Mouse (Mus musculus) left cerebral cortex, postnatal 25 days (tissue): Measurements from ENCODE around the gene Hectd4. TPM values are rescaled to one million over a fixed set of nuclear protein-coding genes. Genes with fewer than 3 reads are reported as not detected.
"Not testable (repeated sequence)": the region's sequence is repeated elsewhere in the genome, so short reads cannot be mapped to it uniquely, and the experiment has no call there.

Experiments
- DNase-seq, 2 experiments: peaks; one replicate each; pipeline ENCODE4 v3.0.0; 2022; ENCODE audit warnings: low spot score in 2 of 2, mixed read lengths in 1 of 2
- intact Hi-C: fragments of 180-260 bp; cut with DNase I; formaldehyde crosslinking; loops from one replicate; pipeline ENCODE4 v1.15.1; 2025
- total RNA-seq, 2 experiments: library from RNA; stranded (reverse); gene quantifications; 2 replicates each; pipeline ENCODE4 v1.2.3; 2021

Hectd4 gene
- total RNA-seq, 2 experiments from 2014 or later = 183 to 193 TPM

GRCm38 (mm10) chr5:121204132-121205089 lies 15.6 kb upstream of the Hectd4 start, which contains the start of gene Rpl6:
Gene Rpl6 (plus strand): TSS chr5:121204481.
- intact Hi-C loops = no loop called here
- peak; percentile 79 to 92 for DNase-seq

GRCm38 (mm10) chr5:121205537-121206130 lies 14.4 kb upstream of the Hectd4 start:
- intact Hi-C loops, DNase-seq: not testable (repeated sequence)

DNA sequence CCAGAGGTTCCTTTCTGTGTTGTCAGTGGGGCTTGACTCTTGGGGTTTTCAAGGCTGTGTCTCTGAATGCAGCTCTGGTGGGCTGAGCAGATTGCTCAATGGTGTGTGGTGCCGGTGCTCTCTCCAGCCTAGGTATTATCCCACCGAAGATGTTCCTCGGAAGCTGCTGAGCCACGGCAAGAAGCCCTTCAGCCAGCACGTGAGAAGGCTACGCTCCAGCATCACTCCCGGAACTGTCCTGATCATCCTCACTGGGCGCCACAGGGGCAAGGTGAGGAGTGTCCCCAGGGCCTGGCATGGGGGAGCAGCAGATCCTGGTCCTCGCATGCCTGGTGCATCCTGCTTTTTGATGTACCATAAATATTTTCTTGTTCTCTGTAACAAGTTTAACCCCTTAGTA lies 13.5 kb upstream of the Hectd4 start:
- intact Hi-C loops = no loop called here
- no peak for DNase-seq

DNA sequence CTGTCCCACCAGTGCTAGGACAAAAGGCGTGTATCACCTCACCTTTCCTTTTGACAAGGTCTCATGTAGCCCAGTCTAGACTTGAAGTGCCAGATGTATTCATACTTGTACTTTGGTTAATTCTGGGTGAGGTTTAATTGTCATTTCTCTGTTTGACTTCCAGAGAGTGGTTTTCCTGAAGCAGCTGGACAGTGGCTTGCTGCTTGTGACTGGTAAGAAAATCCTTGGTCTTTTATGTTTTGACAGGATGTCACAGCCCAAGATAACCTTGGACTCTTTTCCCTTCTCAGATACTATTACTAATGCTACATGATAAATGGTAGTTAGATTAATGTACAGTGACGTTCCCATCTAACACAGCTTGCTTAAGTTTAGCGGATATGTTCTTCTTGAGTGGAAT lies 13.0 kb upstream of the Hectd4 start:
- intact Hi-C loops = no loop called here
- no peak for DNase-seq

- no peak for DNase-seq
- intact Hi-C loops = no loop called here
Observed at GRCm38 (mm10) chr5:121209755-121210600, 10.0 kb upstream of the Hectd4 start.

DNA sequence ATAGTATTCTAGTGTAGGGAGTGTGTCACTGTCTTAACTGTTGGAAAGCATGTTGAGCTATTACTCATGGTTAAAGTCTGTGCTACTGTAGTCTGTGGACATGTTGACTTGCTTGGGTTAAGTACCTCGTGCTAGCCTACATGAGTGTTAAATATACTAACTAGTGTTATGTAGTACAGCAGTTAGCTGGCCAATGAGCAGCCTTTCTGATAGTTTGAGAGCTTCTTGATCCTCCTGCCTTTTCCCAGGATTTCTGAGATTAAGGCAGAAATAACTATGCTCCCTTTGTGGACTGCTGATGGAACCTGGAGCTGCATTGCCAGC lies 9.5 kb upstream of the Hectd4 start:
- DNase-seq = no peak
- intact Hi-C loops = no loop called here

GRCm38 (mm10) chr5:121212108-121212507 lies 7.9 kb upstream of the Hectd4 start:
- no peak for DNase-seq
- intact Hi-C loops = no loop called here

GRCm38 (mm10) chr5:121214707-121215106 lies 5.3 kb upstream of the Hectd4 start:
- intact Hi-C loops = loop anchor here (2.0 to 5.0 kb wide), 2 partner anchors 52 to 158 kb away; no protein-coding TSS in a partner anchor
- no peak for DNase-seq

DNA sequence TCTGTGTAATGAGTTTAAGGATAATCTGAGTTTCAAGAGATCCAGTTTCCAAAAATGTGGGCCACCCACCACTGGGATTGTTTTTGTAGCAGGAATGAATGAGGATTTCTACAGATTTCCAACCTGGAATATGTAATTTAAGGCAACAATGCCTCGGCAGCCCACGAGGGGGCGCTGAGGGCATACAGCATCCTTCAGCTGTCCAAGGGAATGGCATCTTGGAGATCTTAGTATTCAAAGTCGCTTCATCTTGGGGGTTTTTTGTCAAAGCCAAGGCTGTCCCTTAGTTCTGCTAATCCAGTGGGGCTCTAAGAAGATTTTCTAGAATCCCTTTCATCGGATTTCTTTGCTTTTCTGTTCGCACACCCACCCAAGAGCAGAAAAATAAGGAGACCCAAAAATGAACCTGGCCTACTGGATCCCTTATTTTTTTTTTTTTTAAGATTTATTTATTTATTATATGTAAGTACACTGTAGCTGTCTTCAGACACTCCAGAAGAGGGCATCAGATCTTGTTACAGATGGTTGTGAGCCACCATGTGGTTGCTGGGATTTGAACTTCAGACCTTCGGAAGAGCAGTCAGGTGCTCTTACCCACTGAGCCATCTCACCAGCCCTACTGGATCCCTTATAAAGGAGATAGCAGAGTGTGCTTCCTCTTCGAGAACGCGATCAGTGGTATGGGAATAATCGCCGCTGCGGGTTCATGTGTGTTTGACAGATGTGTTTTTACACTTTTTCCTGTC lies 4.5 kb upstream of the Hectd4 start:
- peak; percentile 74 to 90 for DNase-seq
- intact Hi-C loops = loop anchor here (2.0 to 5.0 kb wide), 2 partner anchors 51 to 157 kb away; no protein-coding TSS in a partner anchor

GRCm38 (mm10) chr5:121216126-121216446 lies 3.9 kb upstream of the Hectd4 start:
- no peak for DNase-seq
- intact Hi-C loops = loop anchor here (5.0 kb wide), 1 partner anchor 156 kb away; no protein-coding TSS in a partner anchor

DNA sequence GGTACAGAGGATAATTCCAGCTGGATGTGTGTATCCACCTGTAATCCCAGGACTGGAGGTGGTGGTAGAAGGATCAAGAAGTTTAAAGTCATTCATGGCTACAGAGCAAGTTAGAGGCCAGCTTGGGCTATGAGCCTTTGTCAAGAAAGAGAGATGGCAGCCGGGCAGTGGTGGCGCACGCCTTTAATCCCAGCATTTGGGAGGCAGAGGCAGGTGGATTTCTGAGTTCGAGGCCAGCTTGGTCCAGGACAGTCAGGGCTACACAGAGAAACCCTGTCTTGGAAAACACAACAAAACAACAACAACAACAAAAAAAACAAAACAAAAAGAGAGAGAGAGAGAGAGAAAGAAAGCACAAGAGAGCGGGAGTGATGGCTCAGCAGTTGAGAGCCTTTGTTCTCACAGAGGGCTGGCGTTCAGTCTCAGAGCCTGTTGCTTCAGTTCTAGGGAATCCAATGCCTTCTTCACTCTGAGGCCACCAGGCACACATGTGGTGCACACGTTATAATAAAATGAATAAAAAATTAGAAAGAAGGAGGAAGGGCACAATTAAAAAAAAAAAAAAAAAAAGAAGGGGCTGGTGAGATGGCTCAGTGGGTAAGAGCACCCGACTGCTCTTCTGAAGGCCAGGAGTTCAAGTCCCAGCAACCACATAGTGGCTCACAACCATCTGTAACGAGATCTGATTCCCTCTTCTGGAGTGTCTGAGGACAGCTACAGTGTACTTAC lies 3.3 kb upstream of the Hectd4 start:
- not testable (repeated sequence) for DNase-seq
- intact Hi-C loops = loop anchor here (5.0 kb wide), 1 partner anchor 156 kb away; no protein-coding TSS in a partner anchor

DNA sequence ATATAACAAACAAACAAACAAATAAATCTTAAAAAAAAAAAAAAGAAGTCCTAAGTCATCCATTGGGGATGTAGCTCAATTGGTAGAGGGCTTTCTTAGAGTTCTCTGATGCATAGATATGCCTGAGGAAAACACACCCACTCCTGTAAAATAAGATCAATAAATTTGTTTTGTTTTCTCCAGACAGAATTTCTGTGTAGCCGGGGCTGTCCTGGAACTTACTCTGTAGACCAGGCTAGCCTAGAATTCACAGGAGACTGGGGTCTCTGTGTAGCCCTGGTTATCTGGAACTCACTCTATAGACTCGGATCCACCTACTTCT lies 2.7 kb upstream of the Hectd4 start:
- DNase-seq = no peak
- intact Hi-C loops = loop anchor here (5.0 kb wide), 1 partner anchor 155 kb away; no protein-coding TSS in a partner anchor

DNA sequence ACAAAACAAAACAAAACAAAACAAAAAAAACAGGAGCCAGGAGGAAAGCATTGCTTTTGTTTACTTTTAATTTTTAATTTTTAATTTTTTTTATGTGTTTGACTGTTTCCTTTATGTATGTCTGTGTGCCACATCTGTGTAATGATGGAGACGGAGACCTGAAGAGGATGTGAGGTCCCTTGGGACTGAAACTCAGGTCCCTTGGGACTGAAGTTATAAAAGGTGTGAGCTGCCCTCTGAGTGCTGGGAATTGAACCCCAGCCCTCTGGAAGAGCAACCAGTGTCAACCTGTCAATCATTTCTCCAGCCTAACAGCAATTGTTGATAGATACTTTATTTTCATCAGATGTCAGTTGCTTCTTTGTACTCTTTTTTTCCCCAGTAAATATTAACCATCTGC lies 829 bp upstream of the Hectd4 start:
- intact Hi-C loops = loop anchor here (5.0 kb wide), 1 partner anchor 153 kb away; no protein-coding TSS in a partner anchor
- DNase-seq = no peak

DNA sequence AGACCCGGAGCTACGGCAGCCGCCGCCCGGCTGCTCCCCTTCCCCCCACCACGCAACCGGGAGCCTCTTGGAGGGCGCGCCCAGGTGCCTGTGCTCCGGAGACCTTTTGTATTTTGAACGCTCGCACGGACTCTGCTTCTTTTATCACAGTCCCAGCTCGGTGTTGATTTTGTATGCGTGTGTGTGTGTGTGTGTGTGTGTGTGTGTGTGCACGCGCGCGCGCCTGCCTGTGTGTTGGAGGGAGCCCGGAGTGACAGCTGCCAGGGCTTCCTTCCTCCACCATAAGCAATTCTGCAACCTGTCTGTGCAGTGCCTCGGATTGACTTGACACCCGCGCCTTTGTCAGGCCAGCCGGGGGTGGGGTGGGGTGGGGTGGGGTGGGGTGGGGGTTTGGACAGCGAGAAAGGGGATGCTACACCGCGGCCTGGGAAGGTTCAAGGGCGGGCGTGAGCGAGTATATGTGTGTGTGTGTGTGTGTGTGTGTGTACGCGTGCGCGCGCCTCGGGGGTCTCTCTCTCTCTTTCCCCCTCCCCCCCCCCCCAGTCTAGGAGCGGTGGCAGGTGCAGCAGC lies 798 bp downstream of the Hectd4 start:
- DNase-seq = peak; percentile 42 to 50
- intact Hi-C loops = loop anchor here (5.0 kb wide), 1 partner anchor 66 kb away; no protein-coding TSS in a partner anchor

DNA sequence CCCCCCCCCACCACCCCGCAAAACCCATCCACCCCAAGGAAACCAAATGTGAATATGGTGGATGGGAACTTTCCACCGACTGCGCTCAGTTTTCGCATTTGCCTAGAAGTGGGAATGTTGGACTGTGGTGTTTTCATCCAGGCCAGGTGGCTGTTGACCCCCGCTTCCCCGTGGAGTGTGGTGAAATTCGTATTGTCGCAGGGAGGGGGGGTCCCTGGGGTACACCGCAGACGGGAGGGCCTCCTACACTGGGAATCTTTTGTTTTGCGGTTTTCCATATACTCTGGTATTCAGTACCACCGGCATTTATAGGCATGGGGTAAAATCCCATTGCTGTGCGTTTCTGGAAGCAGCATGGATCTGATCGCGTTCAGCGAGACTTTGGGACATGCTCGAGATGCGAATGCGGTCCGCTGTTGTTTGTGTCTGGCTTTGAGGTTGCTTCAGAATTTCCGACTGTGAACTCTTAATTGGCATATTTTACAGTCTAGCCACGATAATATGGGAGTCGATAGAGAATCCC lies 1.4 kb downstream of the Hectd4 start:
- intact Hi-C loops = loop anchor here (5.0 kb wide), 1 partner anchor 66 kb away; no protein-coding TSS in a partner anchor
- DNase-seq = no peak

- DNase-seq = not testable (repeated sequence)
- intact Hi-C loops = loop anchor here (5.0 kb wide), 1 partner anchor 63 kb away; no protein-coding TSS in a partner anchor
Observed at GRCm38 (mm10) chr5:121224020-121224419, 4.0 kb downstream of the Hectd4 start.

GRCm38 (mm10) chr5:121224856-121225255 lies 4.8 kb downstream of the Hectd4 start:
- intact Hi-C loops = loop anchor here (5.0 kb wide), 1 partner anchor 62 kb away; no protein-coding TSS in a partner anchor
- peak in 1 of 2 experiments; percentile 39 for DNase-seq

DNA sequence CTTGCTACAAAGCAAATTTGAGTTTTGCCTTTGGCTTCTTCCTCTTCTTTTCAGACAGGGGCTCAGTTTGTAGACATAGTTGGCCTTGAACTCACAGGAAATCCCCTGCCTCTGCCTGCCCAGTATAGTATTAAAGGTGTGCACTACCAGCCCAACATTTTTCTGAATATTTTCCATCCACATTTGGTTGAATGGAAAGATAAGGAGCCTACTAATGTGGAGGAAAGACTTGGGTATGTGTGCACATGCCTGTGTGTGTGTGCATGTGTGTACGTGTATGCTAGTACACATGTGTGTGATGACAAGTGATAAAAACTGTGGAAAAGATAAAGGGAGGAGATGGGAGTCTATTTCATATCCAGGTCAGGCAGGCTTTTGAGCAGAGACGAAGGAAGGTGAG lies 5.8 kb downstream of the Hectd4 start:
- intact Hi-C loops = no loop called here
- no peak for DNase-seq
